Mouse (Mus musculus): ENCODE data around the gene Cracr2b.

- no peak for TF ChIP-seq CTCF (IDR thresholded peaks at IDR 0.05; ENCODE audit: low read depth)
- no peak for TF ChIP-seq EP300 (IDR thresholded peaks at IDR 0.05; ENCODE audit: low read depth)
Measured at GRCm38 (mm10) chr7:141438201-141438968, 22.5 kb upstream of the Cracr2b start.
